Mouse (Mus musculus) testis, adult 2 months (tissue): ENCODE results near the gene Gm45711.

ENCODE experiments used
- CTCF ChIP-seq: fragments of 200-500 bp; IDR thresholded peaks from 2 replicates; pipeline ENCODE4 v1.5.1; 2012; ENCODE audit warnings: low read depth, mild to moderate bottlenecking, inconsistent platforms, low read length, moderate library complexity; ENCODE audit not compliant: control insufficient read depth, insufficient read depth, insufficient replicate concordance
- POLR2A ChIP-seq: fragments of 200-500 bp; IDR thresholded peaks from 2 replicates; pipeline ENCODE4 v1.6.1; 2012; ENCODE audit warnings: low read depth, mild to moderate bottlenecking, inconsistent platforms, low read length, moderate library complexity; ENCODE audit not compliant: control insufficient read depth

- TF ChIP-seq CTCF (no peak), POLR2A (no peak)
Observed at GRCm38 (mm10) chr8:104242038-104242644, 67.7 kb downstream of the Gm45711 start.
